Mouse (Mus musculus) neural tube, embryonic 11.5 days (tissue): Measurements from ENCODE around the gene Nlk. TPM values are rescaled to one million over a fixed set of nuclear protein-coding genes. Genes with fewer than 3 reads are reported as not detected.

Source experiments
- ATAC-seq: fragments of 200-750 bp; cut with Nextera tagmentation; 2 replicates; pipeline ENCODE4 v1.8.0; 2017; ENCODE audit warnings: moderate number of reproducible peaks, mild to moderate bottlenecking, moderate TSS enrichment, moderate library complexity; ENCODE audit not compliant: insufficient read depth, low FRiP score, low TSS enrichment
- DNase-seq: peaks from one replicate; pipeline ENCODE4 v3.0.0-alpha.2; 2015; ENCODE audit warnings: low spot score
- H3K27ac ChIP-seq: fragments of 300-500 bp; sonication (generic); 2 replicates; pipeline ENCODE4 v1.5.1; 2014; ENCODE audit warnings: low read depth, mild to moderate bottlenecking, low read length
- H3K27me3 ChIP-seq: fragments of 300-500 bp; sonication (generic); 2 replicates; pipeline ENCODE4 v1.6.1; 2014; ENCODE audit warnings: mild to moderate bottlenecking, low read length, mixed read lengths; ENCODE audit not compliant: control insufficient read depth, insufficient read depth
- H3K36me3 ChIP-seq: fragments of 300-500 bp; sonication (generic); 2 replicates; pipeline ENCODE4 v1.6.1; 2014; ENCODE audit warnings: mild to moderate bottlenecking, low read length, moderate library complexity, mixed read lengths; ENCODE audit not compliant: control insufficient read depth, insufficient read depth
- H3K4me1 ChIP-seq: fragments of 300-500 bp; sonication (generic); 2 replicates; pipeline ENCODE4 v1.6.1; 2014; ENCODE audit warnings: low read length, mixed read lengths; ENCODE audit not compliant: control insufficient read depth, insufficient read depth
- H3K4me2 ChIP-seq: fragments of 300-500 bp; sonication (generic); 2 replicates; pipeline ENCODE4 v1.6.1; 2014; ENCODE audit warnings: low read depth, mild to moderate bottlenecking, moderate library complexity
- H3K4me3 ChIP-seq: fragments of 300-500 bp; sonication (generic); 2 replicates; pipeline ENCODE4 v1.5.1; 2014; ENCODE audit warnings: low read depth, low read length
- H3K9ac ChIP-seq: fragments of 300-500 bp; sonication (generic); 2 replicates; pipeline ENCODE4 v1.6.1; 2014; ENCODE audit warnings: mild to moderate bottlenecking, low read length
- H3K9me3 ChIP-seq: fragments of 300-500 bp; sonication (generic); 2 replicates; pipeline ENCODE4 v1.6.1; 2016; ENCODE audit warnings: low read length; ENCODE audit not compliant: control insufficient read depth
- WGBS: fragments of 180-500 bp; shearing (Covaris S2); extraction: QIAGEN DNeasy Blood & Tissue Kit; methylation state at CpG from one replicate; pipeline ENCODE4 v1.1.7; 2014; 5-methylcytosine and 5-hydroxymethylcytosine counted together
- polyA plus RNA-seq: library from polyadenylated mRNA; unstranded; fragments of >200 nt; fragmentation: Nextera tagmentation; extraction: Ambion mirVana; gene quantifications from 2 replicates; pipeline ENCODE4 v1.2.1, GENCODE M21; 2014

The Nlk gene
- polyA plus RNA-seq, 1 experiment from 2014 or later = 25.3 TPM

DNA sequence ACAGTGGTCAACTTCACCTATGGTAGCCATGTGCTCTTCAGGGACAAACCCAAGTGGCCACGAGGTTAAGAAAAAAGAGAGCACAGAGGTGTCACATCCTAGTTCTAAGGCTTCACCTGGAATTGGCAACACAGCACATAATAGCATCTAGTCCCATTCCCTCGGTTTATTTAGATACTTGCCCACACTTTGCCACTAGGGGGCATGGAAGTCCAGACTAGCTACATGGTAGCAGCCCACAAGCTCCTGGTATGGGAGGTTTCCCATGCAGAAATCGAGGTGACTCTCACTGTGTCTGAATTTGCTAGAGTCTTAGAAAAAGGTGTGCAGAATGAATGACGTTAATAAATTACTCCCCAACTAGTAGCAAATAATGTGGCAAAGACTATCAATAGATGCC, 136.7 kb downstream of the Nlk start:
- no peak for ATAC-seq
- 26% methylated on average over 4 of the region's 4 CpGs for WGBS
- H3K9ac ChIP-seq = no peak overlapping the region
- H3K9me3 ChIP-seq = no peaks in the 10 kb centered on the region
- no peaks in the 10 kb centered on the region for H3K4me1 ChIP-seq
- DNase-seq = peak; percentile 73
- H3K4me2 ChIP-seq = no peak overlapping the region
- H3K36me3 ChIP-seq = no peaks in the 10 kb centered on the region
- no peaks in the 10 kb centered on the region for H3K27me3 ChIP-seq
- H3K4me3 ChIP-seq = no peak overlapping the region
- no peak overlapping the region for H3K27ac ChIP-seq

DNA sequence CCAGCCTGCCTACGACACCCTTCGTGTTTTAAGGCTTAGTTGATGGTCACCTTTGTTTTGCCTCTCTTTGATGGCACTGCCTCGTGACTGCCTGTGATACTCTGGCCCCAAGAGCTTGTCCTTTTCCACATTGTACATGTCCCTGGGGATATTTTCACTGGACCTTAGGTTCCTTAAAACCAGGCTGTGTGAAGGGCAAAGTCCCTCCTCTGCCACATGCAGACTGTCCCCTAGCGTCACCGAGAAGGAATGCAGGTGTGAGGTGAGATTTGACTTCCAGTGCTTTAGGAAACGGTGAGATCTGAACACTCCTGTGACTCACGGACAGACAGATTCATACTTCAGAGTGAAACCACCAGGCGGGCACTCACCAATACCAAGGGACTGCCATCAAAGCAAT, 139.9 kb downstream of the Nlk start:
- DNase-seq (no peak), ATAC-seq (no peak)
- H3K4me1 ChIP-seq = no peaks in the 10 kb centered on the region
- H3K4me3 ChIP-seq = no peak overlapping the region
- H3K27ac ChIP-seq = no peak overlapping the region
- 0 out of 2 replicates have a peak, but pooled peaks cover 2% of the 10 kb centered on the region for H3K9me3 ChIP-seq
- WGBS = 60% methylated on average over 8 of the region's 8 CpGs
- no peaks in the 10 kb centered on the region for H3K27me3 ChIP-seq
- H3K36me3 ChIP-seq = no peaks in the 10 kb centered on the region
- H3K9ac ChIP-seq = no peak overlapping the region
- H3K4me2 ChIP-seq = no peak overlapping the region

DNA sequence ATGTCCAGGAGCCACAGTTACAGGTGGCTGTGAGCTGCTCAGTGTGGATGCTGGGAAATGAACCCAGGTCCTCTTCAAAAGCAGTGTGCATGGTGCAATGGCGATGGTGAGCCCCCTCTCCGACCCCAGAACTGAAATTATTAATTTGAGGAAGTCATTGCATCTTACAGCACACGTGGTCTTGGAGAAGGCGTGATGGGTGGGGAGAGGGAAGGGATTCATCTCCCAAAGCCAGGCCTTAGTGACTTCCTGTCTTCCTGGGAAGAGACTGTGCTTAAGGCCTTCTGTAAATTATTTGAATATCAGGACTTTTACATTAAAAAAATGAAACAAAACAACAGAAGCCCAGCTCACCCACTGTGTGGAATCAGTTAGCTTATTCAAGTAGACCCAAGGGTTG, 141.1 kb downstream of the Nlk start:
- no peak overlapping the region for H3K4me2 ChIP-seq
- 83% methylated on average over 4 of the region's 4 CpGs for WGBS

DNA sequence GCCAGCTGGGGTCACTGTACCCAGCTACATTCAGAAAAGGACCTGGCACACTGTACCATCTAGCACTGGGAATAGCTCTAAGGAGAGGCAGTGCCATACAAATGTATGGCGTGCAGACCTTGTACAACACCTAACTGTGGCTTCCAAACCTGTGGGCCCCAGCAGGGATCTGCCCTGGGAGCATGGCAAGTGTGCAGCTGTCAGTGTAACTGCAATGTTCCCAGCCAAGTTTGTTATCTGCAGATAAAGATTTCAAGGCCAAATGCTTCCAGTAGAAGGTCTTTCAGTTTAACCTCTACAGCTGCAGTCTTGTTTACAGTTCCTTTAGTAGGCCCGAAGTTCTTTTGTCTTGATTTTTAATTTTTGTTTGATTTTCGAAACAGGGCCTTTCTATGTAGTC, 141.6 kb downstream of the Nlk start:
- no peak for DNase-seq
- Histone ChIP-seq H3K9me3 (0 out of 2 replicates have a peak, but pooled peaks cover 2% of the 10 kb centered on the region), H3K27me3 (no peaks in the 10 kb centered on the region), H3K4me2 (no peak overlapping the region), H3K4me3 (no peak overlapping the region), H3K36me3 (no peaks in the 10 kb centered on the region), H3K27ac (no peak overlapping the region), H3K4me1 (no peaks in the 10 kb centered on the region), H3K9ac (no peak overlapping the region)
- no peak for ATAC-seq
- WGBS = 83% methylated on average over 3 of the region's 3 CpGs

More for the DNA sequence above, 141.1 kb downstream of the Nlk start:
- 0 out of 2 replicates have a peak, but pooled peaks cover 2% of the 10 kb centered on the region for H3K9me3 ChIP-seq
- H3K27ac ChIP-seq = no peak overlapping the region
- H3K4me1 ChIP-seq = no peaks in the 10 kb centered on the region
- no peaks in the 10 kb centered on the region for H3K27me3 ChIP-seq
- H3K4me3 ChIP-seq = no peak overlapping the region
- ATAC-seq (no peak), DNase-seq (no peak)
- no peak overlapping the region for H3K9ac ChIP-seq
- H3K36me3 ChIP-seq = no peaks in the 10 kb centered on the region

DNA sequence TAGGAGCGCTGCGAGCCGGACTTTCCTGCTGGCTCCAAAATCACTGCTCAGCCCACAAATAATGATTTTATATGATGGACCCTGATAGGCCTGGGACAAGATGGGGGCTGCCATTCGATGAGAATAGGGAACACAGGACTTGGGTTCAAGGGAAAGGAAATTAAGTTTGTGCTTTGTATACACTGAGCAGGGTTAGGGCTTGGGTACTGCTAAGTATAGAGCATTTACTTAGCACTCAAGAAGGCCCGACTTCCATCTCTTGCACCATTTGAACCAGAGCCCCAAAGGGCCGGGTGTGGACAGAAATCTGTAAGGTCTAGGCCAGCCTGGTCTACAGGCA, 146.1 kb downstream of the Nlk start:
- Histone ChIP-seq H3K27ac (peak overlapping the region; percentile 72; the same call in 1 of the 2 replicates), H3K4me1 (peaks cover 13% of the 10 kb centered on the region), H3K36me3 (no peaks in the 10 kb centered on the region), H3K9ac (peak overlapping the region; percentile 65), H3K4me2 (peak overlapping the region; percentile 72), H3K4me3 (peak overlapping the region; percentile 59), H3K9me3 (0 out of 2 replicates have a peak, but pooled peaks cover 2% of the 10 kb centered on the region), H3K27me3 (no peaks in the 10 kb centered on the region)
- no peak for DNase-seq
- WGBS = 37% methylated on average over 6 of the region's 6 CpGs
- ATAC-seq = peak; percentile 29; the same call in 1 of the 2 replicates

DNA sequence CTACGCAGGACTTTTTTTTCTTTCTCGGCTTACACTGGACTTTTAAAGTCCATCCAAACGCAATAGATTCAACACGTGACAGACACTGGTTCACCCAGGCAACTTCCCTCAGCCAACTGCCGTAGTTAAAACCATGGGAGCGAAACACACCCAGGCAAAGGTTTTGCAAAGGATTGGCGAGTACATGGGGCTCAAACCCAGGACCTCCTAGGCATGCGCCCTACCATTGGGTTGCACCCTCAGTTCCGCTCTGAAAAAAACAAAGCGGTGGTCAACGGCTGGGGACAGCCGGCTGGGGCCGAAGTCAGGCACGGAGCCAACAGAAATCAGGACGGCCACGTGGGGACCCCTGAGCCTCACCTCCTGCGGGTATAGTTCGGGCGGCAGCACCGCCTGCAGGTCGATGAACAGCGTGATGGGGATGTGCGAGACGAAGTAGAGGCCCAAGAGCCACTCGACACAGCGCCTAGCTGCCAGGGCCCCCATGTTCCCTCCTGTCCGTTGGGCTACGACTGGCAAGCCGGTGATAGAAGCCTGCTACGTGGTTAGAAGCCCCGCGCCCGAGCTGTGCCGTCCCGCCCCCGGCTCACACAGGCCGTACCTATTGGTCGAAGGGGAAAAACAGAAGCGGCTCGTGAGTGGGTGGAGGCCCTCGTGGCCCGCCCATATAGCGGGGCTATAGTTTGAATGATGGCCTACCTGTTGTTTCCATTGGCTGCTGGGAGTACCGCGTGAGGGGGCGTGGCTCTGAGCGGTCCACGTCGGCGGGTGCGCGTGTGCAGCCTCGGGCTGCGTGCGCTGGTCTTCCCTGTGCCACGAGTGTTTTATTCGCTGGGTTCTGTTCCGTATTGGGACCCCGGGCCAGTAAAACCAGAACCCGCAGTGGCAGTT, 146.8 kb downstream of the Nlk start, which contains the start of gene Tmem97:
Tmem97 (minus strand) TSS at position 610 of the 891 bp plus-strand sequence.
- peak within 1 kb of the TSS; percentile 70 for H3K9ac ChIP-seq
- peak within 1 kb of the TSS; percentile 78 for H3K27ac ChIP-seq
- DNase-seq = peak; percentile 95
- H3K4me1 ChIP-seq = peaks cover 13% of the 10 kb centered on the region
- H3K4me2 ChIP-seq = peak within 1 kb of the TSS; percentile 72
- no peaks in the 10 kb centered on the region for H3K36me3 ChIP-seq
- peak; percentile 99 for ATAC-seq
- 0 out of 2 replicates have a peak, but pooled peaks cover 2% of the 10 kb centered on the region for H3K9me3 ChIP-seq
- under 1% methylated on average over 60 of the region's 60 CpGs for WGBS
- peak within 1 kb of the TSS; percentile 59 for H3K4me3 ChIP-seq
- H3K27me3 ChIP-seq = no peaks in the 10 kb centered on the region

DNA sequence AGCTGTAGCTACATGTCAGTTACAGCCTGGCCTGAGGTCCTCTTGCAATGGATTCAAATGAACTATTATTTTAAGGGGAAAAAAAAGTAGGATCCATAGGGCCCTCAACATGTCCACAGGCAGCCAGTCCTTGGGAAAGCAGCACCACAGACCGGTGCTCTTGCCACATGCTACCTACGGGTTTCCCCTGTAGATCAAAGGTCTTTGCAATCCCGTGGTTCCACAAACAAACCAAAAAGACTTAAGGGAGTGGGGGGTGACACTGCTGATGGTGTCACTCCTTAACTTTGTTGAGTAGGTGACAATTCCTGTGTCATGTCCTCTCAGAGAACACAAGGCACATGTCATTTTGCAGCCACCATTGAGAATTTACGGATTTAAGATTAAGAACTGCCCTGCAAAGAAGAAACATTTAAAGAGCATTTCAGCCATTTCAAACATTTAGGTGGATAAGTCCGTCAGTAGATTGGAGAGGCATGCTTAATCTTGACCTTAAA, 147.6 kb downstream of the Nlk start:
- ATAC-seq (no peak), DNase-seq (no peak)
- H3K27ac ChIP-seq = no peak overlapping the region
- 0 out of 2 replicates have a peak, but pooled peaks cover 2% of the 10 kb centered on the region for H3K36me3 ChIP-seq
- peak overlapping the region; percentile 72 for H3K4me2 ChIP-seq
- peak overlapping the region; percentile 70 for H3K9ac ChIP-seq
- 20% methylated on average over 5 of the region's 5 CpGs for WGBS
- H3K9me3 ChIP-seq = 0 out of 2 replicates have a peak, but pooled peaks cover 2% of the 10 kb centered on the region
- peaks cover 13% of the 10 kb centered on the region for H3K4me1 ChIP-seq
- H3K27me3 ChIP-seq = no peaks in the 10 kb centered on the region
- H3K4me3 ChIP-seq = peak overlapping the region; percentile 59

DNA sequence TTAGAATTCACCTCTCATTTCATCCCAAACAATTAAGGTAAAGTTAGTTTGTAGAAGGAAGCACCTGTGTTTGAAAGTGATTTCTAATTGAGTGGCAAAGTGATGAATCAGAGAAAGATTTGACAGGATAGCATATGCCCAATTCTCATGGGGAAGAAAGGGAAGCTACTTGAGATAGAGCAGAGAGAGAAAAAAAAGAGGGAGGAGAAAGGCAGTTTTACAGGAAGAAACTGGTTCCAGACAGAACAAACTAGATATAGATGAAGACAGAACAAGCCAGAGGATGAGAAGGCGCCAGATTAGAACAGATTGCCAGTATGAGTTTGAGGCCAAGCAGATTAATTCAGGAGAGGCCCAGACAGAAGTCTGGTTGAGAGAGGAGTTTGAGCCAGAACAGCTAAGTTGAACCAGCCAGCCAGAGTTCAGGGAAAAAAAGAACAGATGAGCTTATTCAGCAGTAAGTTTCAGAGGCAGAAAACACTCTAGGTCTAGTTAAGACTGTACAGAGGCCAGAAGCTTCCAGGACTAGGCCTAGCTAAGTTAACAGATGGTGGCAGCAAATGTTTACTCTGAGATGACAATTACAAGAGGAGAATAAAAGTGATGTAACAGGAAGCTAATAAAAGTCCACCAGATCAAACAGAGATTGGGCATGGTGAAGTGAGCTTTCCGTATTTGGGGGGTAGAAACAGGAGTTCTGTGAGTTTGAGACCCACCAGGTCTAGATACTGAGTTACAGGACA, 149.3 kb downstream of the Nlk start:
- Histone ChIP-seq H3K27me3 (no peaks in the 10 kb centered on the region), H3K4me3 (no peak overlapping the region), H3K27ac (no peak overlapping the region), H3K4me1 (peaks cover 13% of the 10 kb centered on the region), H3K36me3 (peaks cover 6% of the 10 kb centered on the region; the same call in 1 of the 2 replicates), H3K9ac (no peak overlapping the region), H3K4me2 (no peak overlapping the region), H3K9me3 (no peaks in the 10 kb centered on the region)
- ATAC-seq (no peak), DNase-seq (no peak)
- 85% methylated on average over 2 of the region's 2 CpGs for WGBS
